Mouse (Mus musculus) kidney, adult 18-20 months (tissue): Measurements from ENCODE around the gene Ccdc106.
"Not testable (repeated sequence)": the region's sequence is repeated elsewhere in the genome, so short reads cannot be mapped to it uniquely, and the experiment has no call there.

Experiments used
- DNase-seq: peaks from one replicate; pipeline ENCODE4 v3.0.0; 2021

Ccdc106 gene

DNA sequence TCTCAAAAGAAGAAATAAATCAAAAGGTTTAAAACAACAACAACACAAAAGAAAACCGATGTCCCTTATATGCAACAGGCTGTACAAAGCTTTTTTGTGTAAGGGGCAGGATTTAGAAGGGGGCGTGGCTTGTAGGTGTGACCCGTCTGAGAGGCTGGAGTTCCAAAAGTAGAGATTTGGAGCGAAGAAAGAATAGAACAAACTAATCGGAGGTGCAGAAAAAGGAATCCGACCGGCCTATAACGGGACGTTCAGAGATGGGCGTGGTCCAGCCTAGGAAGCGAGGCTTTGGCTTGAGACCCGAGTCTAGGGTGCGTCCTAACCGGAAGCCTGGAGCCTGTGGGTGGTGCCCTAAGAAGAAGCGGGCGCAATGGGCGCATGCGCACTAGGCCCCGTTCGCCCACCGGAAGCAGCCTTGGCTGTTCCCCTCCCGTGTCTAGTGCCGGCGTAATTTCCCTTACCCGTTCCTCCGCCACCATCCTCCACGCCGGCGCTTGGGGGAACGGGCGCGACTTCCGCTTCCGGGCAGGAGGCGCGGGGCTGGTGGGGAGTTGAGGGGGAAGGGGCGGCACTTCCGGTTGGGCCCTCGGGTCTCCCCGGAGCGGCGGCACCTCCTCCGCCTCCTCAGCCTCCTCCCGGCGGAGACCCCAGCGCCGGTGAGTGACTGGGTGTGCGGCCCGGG lies at the start of gene Ccdc106, which contains the start of gene Zfp865:
TSS of gene Ccdc106 (plus strand) at position 554 of the 682 bp plus-strand sequence.
TSS of gene Zfp865 (plus strand) at position 377 of the 682 bp plus-strand sequence.
- DNase-seq = peak; percentile 99

DNA sequence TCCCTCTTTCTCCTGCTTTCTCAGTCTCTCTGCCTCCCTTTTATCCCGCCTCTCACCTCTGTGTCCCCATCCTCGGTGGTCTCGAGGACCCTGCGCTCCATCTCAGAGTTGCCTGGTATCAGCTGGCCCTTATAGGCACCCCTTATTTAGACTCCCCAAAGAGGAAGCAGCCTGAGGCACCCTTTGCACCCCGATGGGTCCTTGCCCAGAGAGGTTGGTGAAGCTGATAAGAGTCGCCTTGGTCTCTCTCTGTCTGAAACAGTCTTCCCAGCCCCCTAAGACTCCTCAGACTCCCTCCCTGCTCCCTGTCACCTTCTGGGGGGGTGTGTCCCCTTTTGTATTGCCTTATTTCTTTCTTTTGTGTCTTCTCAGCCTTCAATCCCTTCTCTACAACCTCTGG lies 49.3 kb upstream of the Ccdc106 start, which contains the start of gene Sbk3:
TSS of gene Sbk3 (minus strand) at position 101 of the 400 bp plus-strand sequence.
- DNase-seq = no peak

DNA sequence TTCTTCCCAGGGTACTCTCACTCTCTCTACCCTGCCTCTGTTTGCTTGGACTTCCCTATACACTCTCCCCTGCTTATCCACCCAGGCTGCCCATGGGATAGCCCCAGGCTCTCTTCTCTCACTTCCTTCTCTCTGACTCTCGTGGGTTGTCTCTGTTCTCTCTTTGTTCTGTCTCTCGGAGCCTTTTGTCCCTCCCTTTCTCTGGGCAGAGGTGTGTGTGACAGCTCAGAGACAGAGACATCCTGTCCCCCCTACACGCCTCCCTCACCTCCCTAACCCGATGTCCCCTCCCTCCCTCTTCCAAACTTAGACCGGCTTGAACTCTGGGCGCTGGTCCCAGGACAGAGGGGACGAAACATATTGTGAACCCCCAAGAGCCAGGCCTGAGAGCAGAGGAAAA lies 48.6 kb upstream of the Ccdc106 start:
- no peak for DNase-seq

DNA sequence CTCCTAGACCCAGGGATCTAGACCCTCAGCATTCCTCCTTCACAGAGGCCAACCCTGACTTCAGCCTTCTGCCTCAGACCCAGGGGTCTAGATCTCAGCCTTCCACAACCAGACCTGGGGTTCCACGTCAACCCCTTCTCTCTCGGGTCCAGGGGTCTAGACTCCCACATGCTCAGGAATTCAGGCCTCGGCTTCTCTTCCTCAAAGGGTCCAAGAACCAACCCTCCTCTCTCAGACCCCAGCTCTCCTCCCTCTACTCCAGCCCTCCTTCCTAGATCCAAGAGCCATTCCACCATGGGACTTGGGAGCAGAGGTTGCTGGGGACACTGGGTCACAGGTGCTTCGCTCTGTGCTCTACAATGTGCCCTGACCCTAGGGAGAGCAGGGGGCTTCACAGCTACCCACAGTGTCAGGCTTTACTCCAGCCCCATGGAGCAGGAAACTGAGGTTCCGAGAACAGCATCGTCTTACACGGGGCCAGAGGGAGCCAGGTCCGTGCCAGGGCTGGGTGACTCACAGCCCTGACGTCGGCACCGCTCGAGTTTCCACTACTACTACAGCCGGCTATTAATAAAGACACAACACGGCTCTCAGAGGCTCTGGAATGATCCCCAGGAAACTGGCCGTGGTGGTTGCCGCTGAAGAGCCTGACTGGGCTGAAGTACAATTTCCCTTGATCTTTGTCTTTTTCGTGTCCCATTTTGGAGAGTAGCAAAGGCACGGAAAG lies 47.9 kb upstream of the Ccdc106 start:
- DNase-seq = no peak

GRCm38 (mm10) chr7:4975455-4975854 lies 44.9 kb upstream of the Ccdc106 start:
- DNase-seq = no peak

DNA sequence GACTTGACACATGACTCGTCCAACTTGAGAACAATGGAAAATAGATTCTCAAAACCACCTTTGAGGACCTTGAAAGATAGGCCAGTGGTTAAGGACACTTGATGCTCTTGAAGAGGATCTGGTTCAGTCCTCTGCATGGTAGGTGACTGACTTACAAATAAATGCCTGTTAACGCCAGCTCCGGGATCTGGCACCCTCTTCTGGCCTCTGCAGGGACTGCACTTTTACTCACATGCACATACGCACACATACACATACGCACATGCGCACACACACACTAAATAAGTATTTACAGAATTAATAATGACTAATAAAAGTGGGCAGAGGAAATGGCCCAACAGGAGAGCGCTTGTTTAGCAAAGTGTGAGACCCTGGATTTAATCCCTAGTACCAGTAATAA lies 43.5 kb upstream of the Ccdc106 start:
- DNase-seq = no peak

- no peak for DNase-seq
Measured at GRCm38 (mm10) chr7:4988250-4988649, 32.1 kb upstream of the Ccdc106 start.

GRCm38 (mm10) chr7:4993347-4993998 lies 26.9 kb upstream of the Ccdc106 start:
- no peak for DNase-seq

DNA sequence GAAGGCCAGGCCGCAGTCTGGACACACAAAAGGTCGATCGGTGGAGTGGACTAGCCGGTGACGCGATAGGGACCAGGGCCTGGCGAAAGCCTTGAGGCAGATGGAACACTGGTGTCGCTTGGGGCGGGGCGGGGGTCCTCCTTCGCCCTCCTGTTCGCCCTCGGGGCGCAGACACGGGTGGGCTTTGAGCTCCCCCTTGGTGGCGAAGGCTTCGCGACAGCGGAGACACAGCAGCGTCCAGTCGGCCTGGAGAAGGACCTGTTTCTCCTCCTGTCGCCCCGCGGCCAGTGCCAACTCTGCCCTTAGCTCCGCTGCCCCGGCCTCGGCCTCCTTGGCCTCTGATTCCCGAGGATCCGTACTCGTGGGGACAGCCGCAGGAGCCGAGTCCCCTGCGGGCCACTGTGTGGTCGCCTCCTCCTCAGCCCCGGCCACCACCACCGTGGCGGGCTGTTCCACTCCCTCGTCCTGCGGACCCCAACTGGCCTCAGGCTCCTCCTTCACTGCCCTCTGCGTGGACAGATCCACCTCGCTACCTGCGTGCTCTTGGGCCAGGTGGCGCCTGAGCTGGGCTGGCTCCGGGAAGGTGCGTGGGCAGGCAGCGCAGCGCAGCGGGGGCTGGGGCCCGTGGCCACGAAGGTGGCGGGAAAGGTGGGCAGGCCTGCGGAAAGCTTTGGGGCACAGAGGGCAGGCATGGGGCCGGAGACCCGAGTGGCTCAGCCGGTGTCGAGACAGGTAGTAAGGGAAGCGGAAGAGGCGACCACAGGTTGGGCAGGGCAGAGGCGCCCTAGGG lies 26.2 kb upstream of the Ccdc106 start:
- DNase-seq = no peak

DNA sequence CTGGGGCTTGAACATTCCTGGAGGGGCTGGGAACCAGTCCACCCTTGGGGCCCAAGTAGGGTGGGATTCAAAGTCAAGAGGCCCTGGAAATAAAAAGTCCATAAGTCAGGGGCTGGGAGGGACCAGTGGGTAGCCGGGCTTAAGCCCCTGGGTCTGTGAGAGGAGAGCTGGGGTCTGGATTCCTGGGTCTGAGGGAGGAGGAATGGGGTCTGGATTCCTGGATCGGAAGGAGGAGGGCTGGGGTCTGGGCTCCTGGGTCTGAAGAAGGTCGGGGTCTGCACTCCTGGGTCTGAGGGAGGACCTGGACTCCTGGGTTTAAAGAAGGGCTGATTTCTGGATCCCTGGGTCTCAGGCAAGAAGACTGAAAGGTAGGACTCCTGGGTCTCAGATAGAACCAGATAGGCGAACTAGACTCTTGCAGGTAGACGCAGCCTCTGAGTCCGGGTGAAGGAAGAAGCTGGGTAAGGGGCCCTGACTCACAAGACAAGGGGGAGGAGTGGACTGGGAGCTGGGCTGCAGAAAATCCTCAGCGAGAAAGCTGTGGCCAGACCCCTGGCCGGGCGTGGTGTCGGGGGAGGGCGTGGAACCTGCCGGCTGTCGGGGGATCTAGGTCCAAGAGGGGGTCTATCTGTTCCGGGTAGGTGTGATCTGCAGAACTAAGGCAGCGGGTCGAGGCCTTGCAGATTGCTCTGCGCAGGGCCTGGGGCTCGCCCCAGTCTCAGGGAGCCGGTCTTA lies 24.9 kb upstream of the Ccdc106 start:
- no peak for DNase-seq

GRCm38 (mm10) chr7:4996003-4996895 lies 24.1 kb upstream of the Ccdc106 start, which contains the start of gene Zfp579:
TSS of gene Zfp579 (minus strand) at chr7:4996158.
- peak; percentile 89 for DNase-seq

DNA sequence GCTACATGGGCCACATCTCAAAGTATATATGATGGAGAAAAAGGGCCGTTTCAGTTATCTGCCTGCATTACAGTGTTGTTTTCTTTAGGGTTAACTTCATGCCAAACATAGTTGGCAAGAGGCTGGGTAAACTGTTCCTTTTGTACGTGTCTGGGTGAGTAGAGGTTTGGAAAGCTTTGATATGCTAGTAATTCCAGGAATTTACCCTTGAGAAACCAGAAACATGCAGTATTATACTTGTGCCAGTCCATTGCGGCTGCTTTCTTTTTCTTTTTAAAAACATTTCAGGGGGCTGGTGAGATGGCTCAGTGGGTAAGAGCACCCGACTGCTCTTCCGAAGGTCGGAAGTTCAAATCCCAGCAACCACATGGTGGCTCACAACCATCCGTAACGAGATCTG lies 23.4 kb upstream of the Ccdc106 start:
- no peak for DNase-seq

DNA sequence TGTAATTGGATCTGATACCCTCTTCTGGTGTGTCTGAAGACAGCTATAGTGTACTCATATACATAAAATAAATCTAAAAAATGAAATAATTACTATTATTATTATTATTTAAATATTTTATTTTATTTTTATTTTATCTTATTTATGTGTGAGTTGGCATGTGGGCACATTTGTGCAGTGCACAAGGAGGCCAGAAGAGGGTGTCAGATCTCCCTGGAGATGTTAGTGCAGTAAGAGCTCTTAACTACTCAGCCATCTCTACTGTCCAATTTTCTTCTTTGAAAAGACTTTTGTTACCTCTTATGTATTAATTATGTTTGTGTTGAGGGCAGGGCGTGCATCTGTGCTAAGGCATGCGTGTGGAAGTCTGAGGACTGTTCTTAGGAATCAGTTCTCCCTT lies 20.5 kb upstream of the Ccdc106 start:
- peak; percentile 37 for DNase-seq

DNA sequence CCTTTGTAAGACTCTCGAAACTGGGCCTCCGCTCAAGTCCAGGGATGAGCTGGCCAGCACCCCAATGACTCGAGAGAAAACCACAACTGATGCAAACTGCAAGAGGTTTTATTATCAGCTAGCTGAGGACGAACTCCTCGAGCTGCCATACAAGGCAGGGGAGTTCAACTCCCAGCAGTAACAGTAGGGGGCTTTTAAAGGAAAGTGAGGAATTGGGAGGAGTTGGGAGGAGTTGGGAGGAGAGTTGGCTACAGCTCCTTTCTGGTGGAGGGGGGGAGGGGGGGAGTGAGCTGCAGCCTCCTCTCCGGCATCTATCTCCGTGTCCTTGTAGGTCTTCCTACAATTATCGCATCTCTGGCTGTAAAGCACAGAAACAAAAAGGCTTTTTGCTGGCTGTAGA lies 17.5 kb upstream of the Ccdc106 start:
- not testable (repeated sequence) for DNase-seq

- no peak for DNase-seq
Measured at GRCm38 (mm10) chr7:5008229-5008628, 12.1 kb upstream of the Ccdc106 start.

- DNase-seq = no peak
Measured at GRCm38 (mm10) chr7:5012681-5013513, 7.5 kb upstream of the Ccdc106 start.

DNA sequence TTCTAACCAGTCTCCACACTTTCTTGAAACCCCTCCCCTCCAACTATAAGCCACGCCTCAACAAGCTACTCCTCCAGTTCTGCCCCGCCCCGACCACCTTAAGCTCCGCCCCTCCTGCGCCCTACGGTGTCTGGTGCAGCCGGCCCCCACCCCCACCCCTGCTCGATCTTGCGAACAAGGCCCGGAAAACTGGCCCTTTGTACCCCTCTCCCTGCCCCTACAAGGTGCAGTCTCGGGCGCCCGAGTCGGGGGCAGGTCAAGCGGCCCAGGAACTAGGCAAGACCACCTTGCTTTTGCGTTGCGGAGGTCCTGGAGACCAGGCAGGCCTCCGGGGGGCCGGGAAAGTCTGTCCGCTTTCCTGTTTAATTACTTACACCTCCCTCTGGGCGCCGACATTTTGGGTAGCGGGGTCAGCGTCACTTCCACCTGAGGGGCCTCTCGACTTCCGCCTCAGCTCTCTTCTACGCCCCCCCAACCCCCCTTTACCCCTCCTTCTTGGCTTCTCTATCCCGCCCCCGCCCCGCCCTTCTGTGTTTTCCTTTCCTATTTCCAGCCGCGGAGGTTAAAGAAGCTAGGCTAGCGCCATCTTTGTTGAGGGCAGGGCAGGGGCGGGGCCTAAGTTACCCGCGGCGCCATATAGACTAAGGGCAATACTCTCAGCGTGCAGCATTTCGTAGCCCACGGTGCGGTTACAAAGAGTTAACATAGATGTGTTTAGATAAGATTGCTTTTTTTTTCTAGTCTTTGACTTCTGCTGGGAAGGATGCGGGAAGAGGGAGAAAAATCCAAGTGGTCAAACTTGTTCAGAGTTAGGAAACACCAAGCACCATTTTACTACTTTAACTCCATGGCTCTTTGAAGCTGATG lies 5.9 kb upstream of the Ccdc106 start, which contains the start of the genes Zfp524 and Fiz1:
TSS of gene Zfp524 (plus strand) at position 165 of the 867 bp plus-strand sequence.
TSS of gene Fiz1 (minus strand) at position 447 of the 867 bp plus-strand sequence.
- DNase-seq = peak; percentile 99

- DNase-seq = peak; percentile 95
Measured at GRCm38 (mm10) chr7:5015118-5016001, 5.0 kb upstream of the Ccdc106 start, which contains the start of gene Gm44973. TSS of gene Gm44973 (plus strand) at chr7:5015496.
